Mouse (Mus musculus): Measurements from ENCODE around the gene Hist2h2ac. TPM values are rescaled to one million over a fixed set of nuclear protein-coding genes. Genes with fewer than 3 reads are reported as not detected.

Hist2h2ac gene
- polyA plus RNA-seq, 1 experiment from 2014 or later = 9.3 TPM

Other genes starting within 250 kb of the Hist2h2ac start
- 4.8 TPM for gene Plekho1, start 224.9 kb downstream of the Hist2h2ac start, polyA plus RNA-seq (2017; shearing (Covaris generic))
- gene Vps45, start 162.4 kb downstream of the Hist2h2ac start, polyA plus RNA-seq (2017; shearing (Covaris generic)) = 19.4 TPM
- gene Otud7b, start 116.4 kb downstream of the Hist2h2ac start, polyA plus RNA-seq (2017; shearing (Covaris generic)) = 12.6 TPM
- 0.37 TPM for gene Mtmr11, start 58.9 kb downstream of the Hist2h2ac start, polyA plus RNA-seq (2017; shearing (Covaris generic))
- 123 TPM for gene Sf3b4, start 48.5 kb downstream of the Hist2h2ac start, polyA plus RNA-seq (2017; shearing (Covaris generic))
- 0.40 TPM for gene Sv2a, start 39.7 kb downstream of the Hist2h2ac start, polyA plus RNA-seq (2017; shearing (Covaris generic))
- gene Bola1, start 1.2 kb downstream of the Hist2h2ac start, polyA plus RNA-seq (2017; shearing (Covaris generic)) = 7.2 TPM
- gene Hist2h2ab, start 1.0 kb downstream of the Hist2h2ac start, polyA plus RNA-seq (2017; shearing (Covaris generic)) = 1.2 TPM
- 1.2 TPM for gene Hist2h2be, start 239 bp upstream of the Hist2h2ac start, polyA plus RNA-seq (2017; shearing (Covaris generic))
- gene Hist2h3c2, start 18.2 kb upstream of the Hist2h2ac start, polyA plus RNA-seq (2017; shearing (Covaris generic)) = not detected
- 35.5 TPM for gene Hist2h2aa2, start 19.4 kb upstream of the Hist2h2ac start, polyA plus RNA-seq (2017; shearing (Covaris generic))
- not detected for gene Hist2h2aa1, start 24.6 kb upstream of the Hist2h2ac start, polyA plus RNA-seq (2017; shearing (Covaris generic))
- gene Hist2h3c1, start 25.8 kb upstream of the Hist2h2ac start, polyA plus RNA-seq (2017; shearing (Covaris generic)) = not detected
- 1.7 TPM for gene Hist2h4, start 42.4 kb upstream of the Hist2h2ac start, polyA plus RNA-seq (2017; shearing (Covaris generic))
- 5.1 TPM for gene Hist2h3b, start 47.8 kb upstream of the Hist2h2ac start, polyA plus RNA-seq (2017; shearing (Covaris generic))
- 4.8 TPM for gene Hist2h2bb, start 48.9 kb upstream of the Hist2h2ac start, polyA plus RNA-seq (2017; shearing (Covaris generic))
- not detected for gene Fcgr1, start 73.1 kb upstream of the Hist2h2ac start, polyA plus RNA-seq (2017; shearing (Covaris generic))
- gene BC107364, start 231.4 kb upstream of the Hist2h2ac start, polyA plus RNA-seq (2017; shearing (Covaris generic)) = not detected

All from effector memory CD4-positive, alpha-beta T cell, adult 7 months (primary cell).